ENCODE assay signal across 13 mouse cellular contexts in genomic region chr8:127066501-127066900, GRCm38 (mm10). TPM values are rescaled to one million over a fixed set of nuclear protein-coding genes. Genes with fewer than 3 reads are reported as not detected.
A peak's percentile ranks its signal among the peaks of the same experiment; 100 is the strongest.
DNase-seq lines count a peak whose midpoint lies in the region; ATAC-seq and TF ChIP-seq lines count a peak whose summit lies in the region.
"Had no signal": no experiment of that assay in that cellular context is flagged by ENCODE, and none has a peak within 500 bp of the region (broad histone marks: within the 10 kb centered on the region; RNA-seq: fewer than 3 reads in every experiment).

No protein-coding gene starts in this region.

- H3K4me2 ChIP-seq in forebrain, embryonic 14.5 days (ENCODE audit: low read length) = peak overlapping the region; percentile 72; the same call in 1 of the 2 replicates
- no peak overlapping the region for H3K4me2 ChIP-seq in forebrain, embryonic 16.5 days (ENCODE audit: low read length)
- H3K4me2 ChIP-seq in liver, embryonic 12.5 days = peak overlapping the region; percentile 66; the same call in 1 of the 2 replicates
- no peak overlapping the region for H3K4me2 ChIP-seq in liver, embryonic 11.5 days
- peak overlapping the region; percentile 72 for H3K4me2 ChIP-seq in embryonic facial prominence, embryonic 13.5 days
- peak overlapping the region; percentile 81; the same call in 1 of the 2 replicates for H3K4me2 ChIP-seq in liver, postnatal 0 days (ENCODE audit: low read depth, low read length)

- ATAC-seq in forebrain, embryonic 14.5 days = no peak
- no peak for ATAC-seq in forebrain, embryonic 16.5 days
- ATAC-seq in liver, embryonic 12.5 days = no peak
- no peak for ATAC-seq in liver, embryonic 11.5 days (replicated peaks; ENCODE audit: low FRiP score)
- no peak for ATAC-seq in embryonic facial prominence, embryonic 13.5 days (ENCODE audit: insufficient number of reproducible peaks, insufficient read depth, low FRiP score, low TSS enrichment, low read depth)
- no peak for ATAC-seq in liver, postnatal 0 days
- no peak for ATAC-seq in cerebellum, adult (ENCODE audit: insufficient number of reproducible peaks, low FRiP score, low TSS enrichment)

- peaks cover 20% of the 10 kb centered on the region for H3K4me1 ChIP-seq in forebrain, embryonic 14.5 days (ENCODE audit: control insufficient read depth, insufficient read depth, low read length)
- peaks cover 33% of the 10 kb centered on the region for H3K4me1 ChIP-seq in forebrain, embryonic 16.5 days (replicated peaks; ENCODE audit: control insufficient read depth, insufficient read depth, low read length)
- H3K4me1 ChIP-seq in liver, embryonic 12.5 days = peaks cover 9% of the 10 kb centered on the region; the same call in 1 of the 2 replicates
- peaks cover 4% of the 10 kb centered on the region for H3K4me1 ChIP-seq in liver, embryonic 11.5 days (replicated peaks; ENCODE audit: control insufficient read depth, insufficient read depth, low read length)
- peaks cover 58% of the 10 kb centered on the region for H3K4me1 ChIP-seq in embryonic facial prominence, embryonic 13.5 days
- H3K4me1 ChIP-seq in liver, postnatal 0 days (ENCODE audit: insufficient read depth) = peaks cover 10% of the 10 kb centered on the region

- no peak overlapping the region for H3K4me3 ChIP-seq in forebrain, embryonic 14.5 days (ENCODE audit: low read depth, low read length)
- no peak overlapping the region for H3K4me3 ChIP-seq in forebrain, embryonic 16.5 days (replicated peaks; ENCODE audit: low read length)
- no peak overlapping the region for H3K4me3 ChIP-seq in liver, embryonic 12.5 days
- no peak overlapping the region for H3K4me3 ChIP-seq in liver, embryonic 11.5 days (ENCODE audit: low read depth, low read length)
- no peak overlapping the region for H3K4me3 ChIP-seq in embryonic facial prominence, embryonic 13.5 days
- H3K4me3 ChIP-seq in liver, postnatal 0 days (ENCODE audit: low read depth, low read length) = no peak overlapping the region

- no peaks in the 10 kb centered on the region for H3K27me3 ChIP-seq in forebrain, embryonic 14.5 days (replicated peaks; ENCODE audit: control insufficient read depth, insufficient read depth, low read length)
- no peaks in the 10 kb centered on the region for H3K27me3 ChIP-seq in forebrain, embryonic 16.5 days (replicated peaks; ENCODE audit: control insufficient read depth, insufficient read depth, low read length)
- H3K27me3 ChIP-seq in liver, embryonic 12.5 days (replicated peaks) = peaks cover 58% of the 10 kb centered on the region
- peaks cover 38% of the 10 kb centered on the region for H3K27me3 ChIP-seq in liver, embryonic 11.5 days (replicated peaks; ENCODE audit: control insufficient read depth, insufficient read depth, low read length)
- no peaks in the 10 kb centered on the region for H3K27me3 ChIP-seq in embryonic facial prominence, embryonic 13.5 days
- H3K27me3 ChIP-seq in liver, postnatal 0 days (ENCODE audit: insufficient read depth, low read length) = peaks cover 26% of the 10 kb centered on the region

- no peak for DNase-seq in forebrain, embryonic 14.5 days (ENCODE audit: low spot score)
- no peak for DNase-seq in liver, embryonic 11.5 days (ENCODE audit: low spot score)
- no peak for DNase-seq in liver, postnatal 0 days
- no peak for DNase-seq in gastrocnemius, postnatal 10 days
- DNase-seq: cerebellum, adult 18-20 months; layer of hippocampus, postnatal 36 days; lung, adult 18-20 months; spleen, adult 18-20 months had no signal

- H3K9ac ChIP-seq in forebrain, embryonic 14.5 days (ENCODE audit: low read length) = no peak overlapping the region
- H3K9ac ChIP-seq in forebrain, embryonic 16.5 days (replicated peaks; ENCODE audit: low read depth, low read length) = no peak overlapping the region
- H3K9ac ChIP-seq in liver, embryonic 12.5 days = no peak overlapping the region
- H3K9ac ChIP-seq in liver, embryonic 11.5 days (ENCODE audit: low read depth, low read length) = no peak overlapping the region
- no peak overlapping the region for H3K9ac ChIP-seq in embryonic facial prominence, embryonic 13.5 days
- H3K9ac ChIP-seq in liver, postnatal 0 days (replicated peaks) = no peak overlapping the region

- TF ChIP-seq CTCF in liver, postnatal 0 days (IDR thresholded peaks at IDR 0.05; ENCODE audit: low read depth) = no peak

- H3K9me3 ChIP-seq in forebrain, embryonic 14.5 days (replicated peaks; ENCODE audit: control insufficient read depth, low read length) = no peaks in the 10 kb centered on the region
- no peaks in the 10 kb centered on the region for H3K9me3 ChIP-seq in forebrain, embryonic 16.5 days (ENCODE audit: control insufficient read depth, low read length)
- no peaks in the 10 kb centered on the region for H3K9me3 ChIP-seq in liver, embryonic 12.5 days (replicated peaks)
- H3K9me3 ChIP-seq in liver, embryonic 11.5 days (ENCODE audit: control insufficient read depth, low read length) = no peaks in the 10 kb centered on the region
- no peaks in the 10 kb centered on the region for H3K9me3 ChIP-seq in embryonic facial prominence, embryonic 13.5 days
- no peaks in the 10 kb centered on the region for H3K9me3 ChIP-seq in liver, postnatal 0 days (ENCODE audit: low read length)

- H3K36me3 ChIP-seq in forebrain, embryonic 14.5 days (ENCODE audit: control insufficient read depth, insufficient read depth, low read length) = no peaks in the 10 kb centered on the region
- H3K36me3 ChIP-seq in forebrain, embryonic 16.5 days (ENCODE audit: control insufficient read depth, insufficient read depth) = no peaks in the 10 kb centered on the region
- no peaks in the 10 kb centered on the region for H3K36me3 ChIP-seq in liver, embryonic 12.5 days
- no peaks in the 10 kb centered on the region for H3K36me3 ChIP-seq in liver, embryonic 11.5 days (ENCODE audit: control insufficient read depth, insufficient read depth, low read length)
- H3K36me3 ChIP-seq in embryonic facial prominence, embryonic 13.5 days = no peaks in the 10 kb centered on the region
- no peaks in the 10 kb centered on the region for H3K36me3 ChIP-seq in liver, postnatal 0 days (replicated peaks; ENCODE audit: insufficient read depth, low read length)

- H3K27ac ChIP-seq in forebrain, embryonic 14.5 days (ENCODE audit: low read depth, low read length) = no peak overlapping the region
- H3K27ac ChIP-seq in forebrain, embryonic 16.5 days (ENCODE audit: low read length) = no peak overlapping the region
- H3K27ac ChIP-seq in liver, embryonic 12.5 days = no peak overlapping the region
- H3K27ac ChIP-seq in liver, embryonic 11.5 days (ENCODE audit: low read depth, low read length) = no peak overlapping the region
- H3K27ac ChIP-seq in embryonic facial prominence, embryonic 13.5 days = no peak overlapping the region
- H3K27ac ChIP-seq in liver, postnatal 0 days (ENCODE audit: low read depth) = peak overlapping the region; percentile 92

- no peak for TF ChIP-seq EP300 in liver, postnatal 0 days (IDR thresholded peaks at IDR 0.05; ENCODE audit: low read depth)

RNA-seq across cellular contexts. Expression of gene Pard3, which starts 2.8 kb away (rescaled TPM):
- polyA plus RNA-seq in forebrain, embryonic 14.5 days (2014; fragmentation: Nextera tagmentation; extraction: Ambion mirVana) = 15.5 and 16.5 TPM in 2 replicates
- polyA plus RNA-seq in forebrain, embryonic 16.5 days (2015; fragmentation: Nextera tagmentation; extraction: Ambion mirVana) = 16.4 and 19.1 TPM in 2 replicates
- polyA plus RNA-seq in liver, embryonic 12.5 days (2016; fragmentation: Nextera tagmentation; extraction: Ambion mirVana) = 8.5 and 9.7 TPM in 2 replicates
- 12.5 and 14.5 TPM in 2 replicates for polyA plus RNA-seq in liver, embryonic 11.5 days (2014; fragmentation: Nextera tagmentation; extraction: Ambion mirVana)
- 35.6 and 36.4 TPM in 2 replicates for polyA plus RNA-seq in embryonic facial prominence, embryonic 13.5 days (2015; fragmentation: Nextera tagmentation; extraction: Ambion mirVana)
- polyA plus RNA-seq in liver, postnatal 0 days (2015; fragmentation: Nextera tagmentation; extraction: Ambion mirVana) = 8.9 and 10.2 TPM in 2 replicates
- total RNA-seq in gastrocnemius, postnatal 10 days (2021) = 10 to 100 TPM; 30.3 to 37.2 TPM
- total RNA-seq: megakaryocyte-erythroid progenitor cell, adult 5-6 weeks had no signal

Comparison
In these comparisons a context has a peak if more than half of its experiments do, and no peak if none do; other contexts are left out.
1. H3K4me2 ChIP-seq: peak in forebrain, embryonic 14.5 days (single experiment), liver, embryonic 12.5 days (single experiment), embryonic facial prominence, embryonic 13.5 days (single experiment) and liver, postnatal 0 days (single experiment); none in forebrain, embryonic 16.5 days (single experiment) and liver, embryonic 11.5 days (single experiment).